Mouse (Mus musculus): Measurements from ENCODE around the gene Cfap36.

DNA sequence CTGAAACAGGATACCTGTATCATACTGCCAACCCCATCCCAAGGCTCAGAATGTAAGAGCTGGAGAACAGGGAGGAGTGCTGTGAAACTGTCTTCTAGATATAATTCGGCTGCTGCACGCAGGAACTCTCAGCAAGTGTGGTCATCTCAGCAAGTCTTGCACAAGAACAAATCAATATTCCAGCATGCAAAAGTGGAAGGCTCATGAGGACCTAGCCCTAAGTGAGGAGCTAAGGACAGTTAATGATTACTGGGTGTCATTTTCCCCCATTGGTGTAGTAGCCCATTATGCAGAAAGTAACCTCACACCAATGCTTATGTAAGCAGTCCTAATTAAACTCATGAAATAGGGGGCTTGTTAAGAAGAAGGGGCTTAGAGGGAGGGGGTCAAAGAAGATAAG is 18.3 kb downstream of the Cfap36 start:
- TF ChIP-seq CTCF (IDR thresholded peaks at IDR 0.05; ENCODE audit: low read depth, low read length) (no peak), POLR2A (IDR thresholded peaks at IDR 0.05; ENCODE audit: extremely low read depth, insufficient read depth, low read length) (no peak)

Data from liver, adult 2 months (tissue).